Mouse (Mus musculus) spleen, postnatal 4 days (tissue): Measurements from ENCODE around the gene Sds.
"Not testable (repeated sequence)": the region's sequence is repeated elsewhere in the genome, so short reads cannot be mapped to it uniquely, and the experiment has no call there.

ENCODE experiments used
- DNase-seq, 2 experiments: peaks; one replicate each; pipeline ENCODE4 v3.0.0; 2022; ENCODE audit warnings: low spot score in 2 of 2

Gene Sds

DNA sequence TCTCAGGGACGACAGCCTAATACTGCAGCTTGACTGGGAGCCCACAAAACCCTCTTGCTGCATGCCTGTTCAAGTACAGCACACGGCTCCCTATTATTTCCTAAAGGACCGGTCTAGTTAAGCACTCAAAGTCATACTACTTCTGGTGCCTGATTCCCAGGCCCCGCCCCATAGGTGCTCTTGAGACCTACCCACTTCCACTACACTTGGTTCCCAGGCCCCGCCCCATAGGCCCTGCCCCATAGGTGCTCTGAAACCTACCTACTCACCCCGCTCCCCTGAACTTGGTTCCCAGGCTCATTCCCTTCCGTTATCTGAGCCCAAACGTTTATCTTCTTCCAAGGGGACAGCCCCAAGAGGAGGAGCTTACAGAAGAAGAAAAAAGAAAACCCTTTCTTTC is 11.5 kb downstream of the Sds start:
- no peak for DNase-seq

DNA sequence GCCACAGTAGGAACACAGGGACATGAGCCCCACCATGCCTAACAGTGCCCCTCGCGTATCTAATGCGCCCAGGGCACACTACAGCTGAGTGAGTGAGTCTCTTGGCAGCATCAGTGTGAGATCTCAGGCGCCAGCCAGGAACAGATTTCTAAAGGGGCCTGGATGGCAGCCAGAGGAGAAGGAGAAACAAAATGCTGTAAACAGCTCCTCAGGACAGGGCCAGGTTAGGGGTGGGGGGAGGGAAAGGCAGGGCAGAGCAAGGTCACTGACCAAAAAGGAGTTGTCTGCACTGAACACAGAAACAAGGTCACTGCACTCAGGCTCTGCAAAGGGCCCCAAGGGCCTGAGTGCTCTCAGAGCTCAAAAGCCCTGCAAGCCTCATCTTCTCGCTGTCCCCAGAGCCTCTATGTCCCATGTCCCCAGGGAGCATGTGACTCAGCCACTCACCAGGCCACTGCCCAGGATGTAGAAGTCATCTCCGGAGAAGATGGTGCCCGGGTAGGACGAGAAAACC is 14.4 kb downstream of the Sds start:
- no peak for DNase-seq

DNA sequence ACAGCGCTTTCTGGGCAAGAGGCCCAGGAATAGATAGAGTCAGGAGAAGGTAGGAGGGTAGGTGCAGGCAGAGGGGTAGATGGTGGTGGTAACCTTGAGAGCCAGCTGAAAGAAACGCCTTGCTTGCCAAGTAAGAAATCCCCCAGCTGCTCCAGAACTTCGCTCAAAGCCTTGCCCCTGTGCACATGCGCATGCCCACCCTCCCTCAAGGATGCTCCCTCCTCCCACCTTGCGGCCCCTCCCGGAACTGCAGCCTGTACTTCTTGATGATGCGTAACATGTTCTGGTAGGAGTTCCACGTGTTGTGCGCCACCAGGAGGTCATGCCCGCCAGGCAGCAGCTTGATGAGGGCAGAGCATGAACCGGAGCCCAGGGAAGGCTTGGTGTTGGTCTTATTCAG is 16.1 kb downstream of the Sds start:
- no peak for DNase-seq

DNA sequence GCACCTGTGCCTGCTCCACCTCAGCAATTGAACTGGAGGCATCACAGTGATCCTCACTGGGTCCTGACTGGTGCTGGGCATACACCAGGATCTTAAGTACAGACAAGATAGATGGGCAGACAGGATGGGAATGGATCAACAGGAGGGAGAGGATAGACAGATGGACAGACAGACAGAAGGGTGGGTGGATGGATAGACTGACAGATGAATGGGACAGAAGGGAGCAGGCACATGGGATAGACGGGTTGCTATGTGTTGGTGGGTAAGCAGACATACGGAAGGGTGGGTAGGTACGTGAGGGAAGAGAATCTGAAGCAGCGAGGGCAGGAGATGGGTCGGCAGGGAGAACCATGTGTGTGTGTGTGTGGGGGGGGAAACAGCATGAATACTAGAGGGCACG is 17.1 kb downstream of the Sds start:
- DNase-seq: no peak

DNA sequence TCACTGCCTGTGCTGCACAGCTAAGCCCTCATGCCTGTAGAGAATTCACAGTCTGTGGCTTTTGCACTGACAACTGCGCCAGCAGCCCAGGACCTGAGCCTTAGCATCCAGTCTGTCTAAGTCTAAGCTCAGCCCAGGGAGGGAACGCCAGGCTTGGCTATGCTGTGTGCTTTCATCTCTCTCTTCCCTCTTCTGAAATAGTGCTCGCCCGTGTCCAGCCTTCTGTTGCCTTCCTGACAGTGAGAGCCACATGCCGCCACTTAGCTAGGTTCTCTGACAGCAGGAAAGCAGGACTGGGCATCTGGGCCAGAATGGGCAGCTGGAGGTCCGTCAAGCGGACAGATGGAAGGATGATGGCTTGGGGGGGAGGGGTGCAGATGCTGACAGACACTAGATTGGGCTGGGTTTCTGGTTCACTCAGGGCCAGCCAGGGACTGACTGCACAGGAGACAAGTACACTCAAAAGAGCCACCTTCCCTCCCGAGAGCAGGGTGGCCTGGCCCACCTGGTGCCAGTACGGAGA is 17.6 kb downstream of the Sds start:
- no peak for DNase-seq

DNA sequence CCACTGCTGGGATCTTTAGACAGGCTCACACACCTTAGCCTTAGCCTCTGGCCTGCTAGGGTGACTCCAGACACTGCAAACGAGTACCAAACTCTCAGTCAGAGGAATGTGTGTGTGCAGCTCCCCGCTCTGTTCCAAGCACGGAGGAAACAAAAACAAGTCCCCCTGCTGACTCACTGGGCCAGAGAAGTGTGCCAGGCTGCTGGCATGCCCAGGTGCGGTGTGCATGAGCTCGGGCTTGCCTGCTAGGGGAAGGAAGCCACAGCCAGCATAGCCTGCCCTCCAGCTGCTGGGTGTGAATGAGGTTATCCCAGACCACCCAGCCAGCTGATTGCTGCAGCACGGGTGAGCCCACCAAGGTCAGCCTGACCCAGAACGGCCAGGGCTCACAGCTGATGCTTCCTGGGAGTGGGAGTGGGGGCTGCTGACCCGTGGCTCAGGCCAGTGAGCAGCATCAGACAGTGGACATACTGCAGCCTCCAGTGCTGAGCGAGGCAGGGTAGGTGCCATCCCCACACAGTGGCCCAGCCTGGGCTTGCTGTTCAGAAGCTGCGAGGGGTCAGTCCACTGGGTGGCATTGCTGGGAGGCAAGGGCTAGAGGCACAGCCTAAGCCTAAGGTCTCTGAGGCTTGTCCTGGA is 18.9 kb downstream of the Sds start:
- DNase-seq: no peak

DNA sequence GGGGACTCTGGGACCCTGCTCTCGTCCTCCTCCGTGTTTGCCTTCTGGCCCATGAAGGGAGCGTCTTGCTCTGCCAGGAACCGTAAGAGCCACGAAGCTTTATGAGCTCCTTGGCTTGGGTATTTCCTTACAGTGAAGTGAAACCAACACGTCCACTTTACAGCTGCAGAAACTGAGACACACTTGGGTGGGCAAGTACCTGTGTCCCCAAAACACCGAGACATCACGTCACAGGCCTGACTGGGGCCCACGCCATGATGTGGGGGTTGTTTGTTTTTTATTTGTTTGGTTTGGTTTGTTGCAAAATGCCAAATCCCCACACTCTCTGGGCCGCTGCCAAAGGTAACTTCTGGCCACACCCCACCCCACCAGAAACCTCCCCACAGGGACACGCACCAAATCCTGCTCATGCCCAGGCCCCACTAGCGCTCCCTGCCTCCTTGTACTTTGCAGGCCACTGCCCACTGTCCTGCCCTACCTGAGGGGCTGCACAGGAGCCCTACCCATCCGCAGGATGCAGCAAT is 19.4 kb downstream of the Sds start:
- DNase-seq: no peak

DNA sequence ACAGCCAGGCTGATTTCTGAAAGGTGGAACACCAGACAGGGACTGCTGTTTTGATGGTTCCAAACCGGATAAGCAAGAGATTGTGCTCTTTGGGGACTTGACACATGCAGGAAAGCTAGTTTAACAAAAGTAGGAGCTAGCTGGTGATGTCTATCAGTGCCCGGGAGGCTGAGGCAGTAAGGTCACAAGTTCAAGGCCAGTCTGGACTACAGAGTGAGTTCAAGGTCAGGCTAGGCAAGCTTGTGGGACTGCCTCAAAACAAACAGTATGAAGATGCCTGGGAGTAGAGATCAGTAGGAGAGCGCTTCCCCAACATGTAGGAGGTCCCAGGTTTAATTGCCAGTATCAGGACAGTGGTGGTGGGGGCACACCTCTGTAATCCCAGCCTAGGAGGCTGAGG is 20.7 kb downstream of the Sds start:
- no peak for DNase-seq

DNA sequence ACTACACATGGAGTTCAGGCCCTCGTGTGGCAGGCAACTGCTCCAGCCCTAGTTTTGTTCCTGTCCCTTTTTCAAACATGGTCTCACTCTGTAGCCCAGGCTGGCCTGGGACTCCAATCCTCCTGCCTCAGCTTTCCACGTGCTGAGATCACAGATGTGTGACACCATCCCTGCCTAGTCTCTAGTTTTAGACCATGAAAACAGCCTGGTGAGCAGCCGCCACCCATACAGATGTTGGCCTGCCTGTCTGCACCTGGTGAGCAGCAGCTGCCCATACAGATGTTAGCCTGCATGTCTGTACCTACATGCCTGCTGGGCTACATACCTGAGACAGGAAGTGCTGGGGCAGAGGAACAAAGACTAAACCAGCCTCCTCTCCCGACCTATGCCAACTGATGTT is 22.9 kb downstream of the Sds start:
- no peak for DNase-seq

DNA sequence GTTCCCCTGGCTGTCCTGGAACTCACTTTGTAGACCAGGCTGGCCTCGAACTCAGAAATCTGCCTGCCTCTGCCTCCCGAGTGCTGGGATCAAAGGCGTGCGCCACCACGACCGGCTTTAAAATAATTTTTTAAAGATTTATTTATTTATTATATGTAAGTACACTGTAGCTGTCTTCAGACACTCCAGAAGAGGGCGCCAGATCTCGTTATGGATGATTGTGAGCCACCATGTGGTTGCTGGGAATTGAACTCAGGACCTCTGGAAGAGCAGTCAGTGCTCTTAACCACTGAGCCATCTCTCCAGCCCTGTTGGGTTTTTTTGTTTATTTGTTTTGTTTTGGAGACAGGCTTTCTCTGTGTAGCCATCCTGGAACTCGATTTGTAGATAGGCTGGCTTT is 24.3 kb downstream of the Sds start:
- not testable (repeated sequence) for DNase-seq

DNA sequence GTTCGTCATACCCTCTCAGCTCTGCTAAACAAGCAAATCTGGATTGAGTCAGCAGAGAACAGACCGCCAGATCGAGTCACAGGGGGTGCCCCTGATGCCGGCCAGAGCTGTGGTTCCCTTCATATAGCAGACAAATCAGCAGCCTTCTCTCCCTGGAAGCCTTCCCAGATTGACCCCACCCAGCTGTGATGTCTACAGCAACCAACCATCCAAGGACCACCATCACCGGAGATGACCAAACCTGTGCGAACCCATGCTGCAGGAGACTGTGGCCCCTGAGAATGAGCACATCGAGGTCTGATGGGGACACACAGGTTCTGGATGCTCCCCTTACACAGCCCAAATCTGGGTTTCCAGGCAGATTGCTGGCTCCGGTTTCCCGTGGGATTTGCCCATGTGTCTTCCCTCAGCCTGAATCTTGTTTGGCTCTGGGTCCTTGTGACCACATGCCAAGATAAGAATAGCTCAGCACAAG is 25.9 kb downstream of the Sds start:
- no peak for DNase-seq

DNA sequence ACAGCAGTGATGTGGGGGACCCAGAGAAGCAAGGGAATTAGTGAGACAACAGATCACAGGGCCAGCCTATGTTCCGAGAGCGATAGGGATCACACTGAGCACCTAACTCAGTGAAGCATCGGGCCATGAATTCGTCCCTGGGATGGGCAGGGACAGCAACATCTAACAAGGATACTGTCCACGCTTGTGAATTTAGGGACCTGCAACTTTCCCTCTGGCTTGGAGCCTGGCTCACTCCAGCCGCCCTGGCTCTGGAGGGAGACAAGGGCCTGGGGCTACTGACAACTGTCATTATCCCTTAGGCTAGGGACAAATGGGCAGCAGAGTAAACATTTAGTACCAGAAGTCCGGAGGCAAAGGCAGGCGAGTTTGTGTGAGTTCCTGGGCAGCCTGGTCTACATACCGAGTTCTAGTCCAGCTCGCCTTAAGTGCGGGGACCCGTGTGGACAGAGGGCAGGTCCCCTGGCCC is 26.4 kb downstream of the Sds start:
- no peak for DNase-seq

DNA sequence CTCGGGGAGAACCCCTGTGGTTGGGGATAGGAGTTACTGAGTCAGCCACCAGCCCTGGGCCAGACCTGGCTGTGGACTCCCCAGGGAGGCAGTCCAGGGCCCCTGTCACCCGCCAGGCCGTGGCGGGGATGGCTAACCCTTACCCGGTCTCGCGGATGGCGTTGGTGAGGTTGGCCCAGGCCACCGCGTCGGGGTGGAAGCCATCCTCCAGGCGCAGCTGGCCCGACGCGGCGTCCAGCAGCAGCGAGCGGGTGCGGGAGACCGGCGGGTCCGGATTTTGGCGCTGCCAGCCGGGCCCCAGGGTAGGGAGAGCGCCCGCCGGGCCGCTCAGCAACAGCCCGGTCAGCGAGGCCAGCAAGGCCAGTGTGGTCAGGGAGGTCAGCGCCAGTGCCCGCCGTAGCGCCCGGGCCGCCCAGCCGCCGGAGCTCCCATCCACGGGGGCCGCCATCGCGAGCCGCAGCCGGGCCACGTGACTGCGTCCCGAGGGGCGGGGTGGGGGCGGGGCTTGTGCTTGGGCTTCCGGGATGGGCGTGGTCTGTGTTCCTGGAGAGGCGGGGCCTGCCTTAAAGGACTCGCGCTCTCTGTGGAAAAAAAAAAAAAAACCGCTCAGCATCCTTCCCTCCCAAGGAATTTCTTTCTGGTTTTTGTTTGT is 26.9 kb downstream of the Sds start, which contains the start of gene Plbd2:
Gene Plbd2 (minus strand): TSS at position 482 of the 652 bp plus-strand sequence.
- DNase-seq: peak; percentile 84 to 93

DNA sequence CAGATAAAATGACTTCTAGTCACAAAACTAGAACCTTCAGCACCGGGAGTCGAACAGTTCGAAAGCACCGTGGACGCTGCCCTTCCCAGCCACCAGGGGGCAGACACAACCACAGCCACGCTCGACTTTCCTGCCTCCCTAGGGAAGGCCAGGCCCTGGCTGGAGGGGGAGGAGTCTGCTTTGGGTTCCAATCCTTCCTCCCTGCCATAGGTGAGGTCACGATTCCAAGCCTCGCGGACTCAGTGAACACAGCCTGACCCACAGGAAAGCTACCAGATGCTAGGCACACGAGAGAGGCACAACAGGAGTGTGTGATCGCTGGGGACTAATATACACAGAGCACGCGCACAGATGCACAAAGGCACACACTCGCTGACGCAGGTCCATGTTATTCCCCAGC is 29.0 kb downstream of the Sds start:
- peak; percentile 71 to 88 for DNase-seq

DNA sequence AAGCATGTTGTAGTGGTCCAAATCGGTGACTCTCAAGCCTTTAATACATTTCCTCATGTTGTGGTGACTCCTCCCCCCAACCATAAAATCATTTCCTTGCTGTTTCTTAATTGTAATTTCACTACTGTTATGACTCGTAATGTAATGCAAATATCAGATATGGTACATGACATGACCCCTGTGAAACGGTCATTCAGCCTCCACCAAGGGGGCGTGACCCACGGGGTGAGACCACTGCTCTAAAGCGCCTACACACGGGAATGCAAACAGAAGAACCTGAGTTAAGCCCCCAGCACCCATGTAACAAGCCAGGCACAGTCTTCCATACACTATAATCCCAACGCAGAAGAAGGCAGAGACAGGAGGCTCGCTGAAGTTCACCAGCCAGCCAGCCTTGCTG is 29.5 kb downstream of the Sds start:
- no peak for DNase-seq

DNA sequence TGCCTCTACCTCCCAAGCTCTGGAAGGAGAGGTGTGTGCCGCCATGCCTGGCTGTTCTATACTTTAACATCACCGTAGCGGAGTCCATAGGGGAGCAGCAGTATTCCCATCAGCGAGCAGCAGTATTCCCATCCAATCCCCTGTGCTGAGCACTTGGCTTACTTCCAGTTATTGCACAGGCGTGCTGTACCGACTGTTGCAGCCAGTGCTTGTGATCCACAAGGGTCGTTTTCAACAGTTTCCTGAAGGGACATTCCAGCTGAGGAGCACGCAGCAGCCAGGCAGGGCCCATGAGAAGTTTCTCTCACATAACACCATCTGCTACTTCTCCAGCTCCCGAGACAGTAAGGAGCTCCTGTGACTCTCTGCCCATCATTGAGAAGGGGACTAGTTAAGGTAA is 30.2 kb downstream of the Sds start:
- no peak for DNase-seq

DNA sequence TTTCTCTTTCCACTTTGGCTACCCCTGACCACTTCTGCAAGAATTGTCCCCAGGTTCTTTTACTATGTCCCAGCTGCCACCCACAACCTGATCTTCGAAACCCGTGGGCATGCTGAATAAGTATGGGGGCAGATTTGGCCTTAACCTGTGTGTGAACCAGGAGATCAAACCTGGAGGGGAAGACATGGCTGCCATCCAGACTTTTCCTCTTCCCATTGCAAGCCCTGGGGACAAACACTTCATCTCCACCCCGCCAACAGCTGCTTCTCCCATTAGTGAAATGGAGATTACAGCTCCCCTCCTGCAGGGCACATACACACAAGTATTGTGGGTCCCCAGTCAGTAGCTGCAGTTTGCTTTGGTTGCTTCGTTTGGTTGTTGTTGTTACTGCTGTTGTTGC is 31.0 kb downstream of the Sds start:
- DNase-seq: no peak

DNA sequence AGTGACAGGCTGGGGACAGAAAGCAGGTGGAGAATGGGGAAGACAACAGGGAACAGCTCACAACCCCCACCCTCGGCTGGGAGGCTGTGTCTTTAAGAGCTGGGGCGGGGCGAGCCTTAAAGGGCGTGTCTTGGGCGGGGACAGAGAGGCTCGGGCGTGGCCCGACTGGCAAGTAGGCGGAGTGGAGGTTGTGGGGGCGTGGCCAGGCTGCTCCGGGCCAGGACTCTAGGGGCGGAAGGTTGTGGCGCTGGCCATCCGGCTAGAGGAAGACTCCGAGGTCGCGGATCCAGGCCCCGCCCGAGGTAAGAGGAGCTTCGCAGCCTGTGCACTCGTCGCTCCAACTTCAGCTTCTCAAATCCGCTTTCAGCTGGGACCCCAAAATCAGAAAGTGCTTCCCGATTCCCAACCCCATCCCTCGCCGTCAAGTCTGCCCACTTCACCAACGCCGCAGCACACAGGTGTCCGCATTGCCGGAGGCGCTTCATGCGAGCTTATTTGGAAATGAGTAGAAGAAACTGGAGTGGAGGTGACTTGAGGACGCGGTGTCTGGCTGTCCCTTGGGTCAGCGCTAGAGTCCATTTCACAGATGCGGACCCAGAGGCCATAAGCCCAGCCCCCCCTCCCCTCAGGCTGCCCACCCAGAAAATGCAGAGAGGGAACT is 34.8 kb downstream of the Sds start, which contains the start of gene Slc8b1:
Gene Slc8b1 (plus strand): TSS at position 187 of the 661 bp plus-strand sequence.
- DNase-seq: peak; percentile 97 to 98

DNA sequence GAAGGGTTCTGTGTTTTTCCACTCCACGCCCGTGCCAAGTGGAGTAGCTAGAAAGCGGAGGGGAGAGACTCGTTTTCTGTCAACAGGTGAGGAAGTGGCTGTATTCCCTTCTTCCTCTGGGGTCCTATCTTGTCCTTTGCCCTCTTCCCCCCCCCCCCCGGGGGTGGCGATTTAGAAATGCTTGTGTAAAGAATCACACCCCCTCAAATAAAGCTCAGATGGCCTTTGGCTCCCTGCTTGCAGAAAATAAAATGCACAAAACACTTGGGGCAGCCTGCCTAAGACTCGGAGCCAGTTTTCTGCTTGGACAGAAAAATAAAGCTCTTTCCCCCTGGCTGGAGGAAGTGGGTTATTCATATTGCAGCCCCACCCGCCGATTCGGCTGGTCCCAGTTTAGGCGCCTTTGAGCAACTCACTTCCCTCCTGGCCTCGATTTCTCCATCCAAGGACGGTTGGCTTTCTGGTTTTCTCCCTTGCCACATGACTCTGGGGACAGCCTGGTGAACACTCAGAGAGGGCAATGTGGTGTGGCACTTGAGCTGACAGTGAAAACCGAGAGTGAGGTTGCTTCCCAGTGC is 35.4 kb downstream of the Sds start:
- peak in 1 of 2 experiments; percentile 35 for DNase-seq

DNA sequence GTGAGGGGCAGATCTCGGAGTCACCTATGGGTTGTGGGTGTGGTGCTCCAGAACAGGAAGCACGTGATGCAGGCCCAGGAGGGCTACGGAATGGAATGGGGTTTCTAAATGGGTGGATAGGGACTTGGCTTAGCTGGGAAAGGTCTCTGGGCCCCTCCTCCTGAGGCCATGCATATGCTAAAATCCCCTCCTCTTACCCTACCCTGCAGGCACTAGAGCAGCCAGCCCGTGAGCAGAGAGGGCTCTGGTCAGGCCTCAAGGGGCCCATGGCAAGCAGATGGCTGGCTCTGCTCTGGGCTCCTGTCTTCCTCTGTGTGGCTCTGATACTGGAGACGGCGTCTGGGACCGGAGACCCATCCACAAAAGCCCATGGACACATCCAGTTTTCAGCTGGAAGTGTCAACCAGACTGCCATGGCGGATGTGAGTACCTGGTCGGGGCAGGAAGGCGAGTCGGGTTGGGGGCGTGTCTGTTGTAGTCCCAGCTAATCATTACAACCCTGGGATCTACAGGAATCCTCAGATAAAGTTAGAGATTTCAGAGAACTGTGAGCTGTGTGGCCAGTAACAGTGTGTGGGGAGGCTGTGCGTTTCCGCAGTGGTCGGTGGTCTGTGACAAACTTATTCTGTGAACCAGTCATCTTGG is 36.7 kb downstream of the Sds start:
- no peak for DNase-seq

DNA sequence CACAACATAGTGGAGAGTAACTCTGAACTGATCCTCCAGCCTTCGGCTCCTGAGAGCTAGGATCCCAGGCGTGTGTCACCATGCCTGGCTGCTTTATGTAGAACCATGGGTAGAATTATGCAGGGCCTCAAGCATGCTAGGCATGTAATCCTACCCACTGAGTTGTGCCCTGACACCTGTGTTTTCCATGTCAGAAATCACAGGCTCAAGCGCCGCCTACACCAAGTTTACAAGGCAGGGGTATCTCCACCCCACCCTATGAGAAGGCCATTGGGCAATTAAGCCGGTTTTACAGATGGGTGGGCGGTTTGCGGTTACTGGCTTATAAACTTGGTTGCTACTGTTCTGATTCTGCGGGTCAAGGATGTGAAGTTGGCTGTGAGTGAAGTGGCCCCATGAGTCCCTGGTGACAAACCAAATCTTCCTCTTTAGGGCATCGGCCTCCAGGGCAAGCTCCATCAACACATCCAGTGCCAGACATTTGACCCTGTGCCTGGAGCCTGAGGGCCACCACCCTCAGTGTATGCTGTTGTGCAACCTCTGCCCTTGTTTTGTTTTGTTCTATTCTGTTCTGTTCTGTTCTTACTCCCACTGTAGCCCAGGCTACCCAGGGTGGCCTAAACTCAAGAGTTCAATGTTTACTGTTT is 37.8 kb downstream of the Sds start:
- DNase-seq: no peak
